Mouse (Mus musculus) neural tube, embryonic 15.5 days (tissue): ENCODE data around the gene Capn7. TPM values are rescaled to one million over a fixed set of nuclear protein-coding genes. Genes with fewer than 3 reads are reported as not detected.

Experiments
- ATAC-seq: fragments of 200-750 bp; cut with Nextera tagmentation; 2 replicates; pipeline ENCODE4 v1.8.0; 2017; ENCODE audit warnings: mild to moderate bottlenecking, moderate TSS enrichment, moderate library complexity; ENCODE audit not compliant: low FRiP score
- H3K27ac ChIP-seq: fragments of 300-500 bp; sonication (generic); replicated peaks from 2 replicates; pipeline ENCODE4 v1.5.1; 2015; ENCODE audit warnings: mild to moderate bottlenecking, inconsistent platforms
- H3K27me3 ChIP-seq: fragments of 300-500 bp; sonication (generic); replicated peaks from 2 replicates; pipeline ENCODE4 v1.6.1; 2015; ENCODE audit warnings: inconsistent platforms
- H3K36me3 ChIP-seq: fragments of 300-500 bp; sonication (generic); 2 replicates; pipeline ENCODE4 v1.6.1; 2015; ENCODE audit warnings: inconsistent platforms
- H3K4me1 ChIP-seq: fragments of 300-500 bp; sonication (generic); 2 replicates; pipeline ENCODE4 v1.6.1; 2015; ENCODE audit warnings: inconsistent platforms
- H3K4me2 ChIP-seq: fragments of 300-500 bp; sonication (generic); 2 replicates; pipeline ENCODE4 v1.6.1; 2015; ENCODE audit warnings: inconsistent platforms, mild to moderate bottlenecking, moderate library complexity
- H3K4me3 ChIP-seq: fragments of 300-500 bp; sonication (generic); replicated peaks from 2 replicates; pipeline ENCODE4 v1.5.1; 2015; ENCODE audit warnings: mild to moderate bottlenecking, inconsistent platforms
- H3K9ac ChIP-seq: fragments of 300-500 bp; sonication (generic); replicated peaks from 2 replicates; pipeline ENCODE4 v1.6.1; 2015; ENCODE audit warnings: mild to moderate bottlenecking, inconsistent platforms
- H3K9me3 ChIP-seq: fragments of 300-500 bp; sonication (generic); replicated peaks from 2 replicates; pipeline ENCODE4 v1.6.1; 2016; ENCODE audit warnings: inconsistent platforms
- WGBS: fragments of 180-500 bp; shearing (Covaris S2); methylation state at CpG from one replicate; pipeline ENCODE4 v1.1.7; 2015; ENCODE audit warnings: mixed read lengths; 5-methylcytosine and 5-hydroxymethylcytosine counted together
- polyA plus RNA-seq: library from polyadenylated mRNA; unstranded; fragments of >200 nt; fragmentation: Nextera tagmentation; extraction: Ambion mirVana; gene quantifications from 2 replicates; pipeline ENCODE4 v1.2.1, GENCODE M21; 2015

The Capn7 gene
- polyA plus RNA-seq, 1 experiment from 2014 or later, result 77.2 TPM

- Histone ChIP-seq H3K36me3 (peaks cover 10% of the 10 kb centered on the region), H3K4me1 (peaks cover 43% of the 10 kb centered on the region), H3K9me3 (no peaks in the 10 kb centered on the region), H3K9ac (no peak overlapping the region), H3K27ac (peak overlapping the region; percentile 60), H3K27me3 (no peaks in the 10 kb centered on the region), H3K4me2 (no peak overlapping the region), H3K4me3 (no peak overlapping the region)
- 66% methylated on average over 13 of the region's 13 CpGs for WGBS
- ATAC-seq, result no peak
Measured at GRCm38 (mm10) chr14:31388086-31388872, 51.8 kb downstream of the Capn7 start.

GRCm38 (mm10) chr14:31389421-31390147 is 53.1 kb downstream of the Capn7 start:
- WGBS, result 87% methylated on average over 8 of the region's 8 CpGs
- no peak for ATAC-seq

GRCm38 (mm10) chr14:31392300-31392699 is 55.9 kb downstream of the Capn7 start:
- H3K4me1 ChIP-seq, result peaks cover 15% of the 10 kb centered on the region
- ATAC-seq, result no peak
- H3K9me3 ChIP-seq, result no peaks in the 10 kb centered on the region
- H3K4me3 ChIP-seq, result no peak overlapping the region
- H3K27me3 ChIP-seq, result no peaks in the 10 kb centered on the region
- H3K9ac ChIP-seq, result no peak overlapping the region
- H3K36me3 ChIP-seq, result peaks cover 4% of the 10 kb centered on the region
- H3K27ac ChIP-seq, result no peak overlapping the region
- no peak overlapping the region for H3K4me2 ChIP-seq
- WGBS, result 83% methylated on average over 5 of the region's 5 CpGs

More at GRCm38 (mm10) chr14:31389421-31390147, 53.1 kb downstream of the Capn7 start:
- no peak overlapping the region for H3K4me3 ChIP-seq
- H3K27ac ChIP-seq, result peak overlapping the region; percentile 60; the same call in 1 of the 2 replicates
- H3K4me1 ChIP-seq, result peaks cover 39% of the 10 kb centered on the region
- no peaks in the 10 kb centered on the region for H3K9me3 ChIP-seq
- H3K27me3 ChIP-seq, result no peaks in the 10 kb centered on the region
- no peak overlapping the region for H3K9ac ChIP-seq
- peaks cover 10% of the 10 kb centered on the region for H3K36me3 ChIP-seq
- no peak overlapping the region for H3K4me2 ChIP-seq

DNA sequence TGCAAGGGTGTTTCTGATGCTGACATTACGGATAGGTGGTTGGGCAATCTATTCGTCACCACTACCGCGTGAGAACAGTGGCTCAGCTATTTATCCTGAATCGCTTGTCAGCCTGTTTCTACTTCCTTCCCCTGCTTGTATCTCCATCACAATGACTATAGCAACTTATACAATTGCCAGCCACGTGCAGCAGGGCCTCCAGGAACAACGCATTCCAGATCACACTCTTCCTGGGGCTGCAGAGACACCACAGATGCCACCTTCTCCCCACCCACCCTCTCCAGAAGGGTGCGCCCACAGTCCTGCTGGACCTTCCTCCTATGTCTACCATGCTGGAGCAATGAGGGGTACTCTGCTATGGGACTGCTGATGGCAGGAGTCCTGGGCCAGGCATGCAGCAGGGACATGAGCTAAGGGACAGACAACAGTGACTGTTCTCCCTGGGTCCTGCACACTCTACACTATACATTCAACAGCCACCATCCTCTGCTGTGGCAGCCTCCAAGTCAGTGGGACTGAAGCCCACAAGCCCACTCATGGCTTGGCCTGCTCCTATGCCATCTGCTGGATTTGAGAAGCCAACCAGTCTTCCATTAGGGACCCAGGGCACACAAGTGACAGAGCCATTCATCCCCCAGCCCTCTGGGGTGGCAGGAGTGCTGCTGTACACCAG is 56.6 kb downstream of the Capn7 start:
- H3K27me3 ChIP-seq, result no peaks in the 10 kb centered on the region
- WGBS, result 66% methylated on average over 8 of the region's 8 CpGs
- peaks cover 8% of the 10 kb centered on the region for H3K4me1 ChIP-seq
- no peak overlapping the region for H3K4me3 ChIP-seq
- H3K27ac ChIP-seq, result no peak overlapping the region
- H3K4me2 ChIP-seq, result no peak overlapping the region
- ATAC-seq, result no peak
- H3K9ac ChIP-seq, result no peak overlapping the region
- H3K9me3 ChIP-seq, result no peaks in the 10 kb centered on the region
- no peaks in the 10 kb centered on the region; the same call in 1 of the 2 replicates for H3K36me3 ChIP-seq

DNA sequence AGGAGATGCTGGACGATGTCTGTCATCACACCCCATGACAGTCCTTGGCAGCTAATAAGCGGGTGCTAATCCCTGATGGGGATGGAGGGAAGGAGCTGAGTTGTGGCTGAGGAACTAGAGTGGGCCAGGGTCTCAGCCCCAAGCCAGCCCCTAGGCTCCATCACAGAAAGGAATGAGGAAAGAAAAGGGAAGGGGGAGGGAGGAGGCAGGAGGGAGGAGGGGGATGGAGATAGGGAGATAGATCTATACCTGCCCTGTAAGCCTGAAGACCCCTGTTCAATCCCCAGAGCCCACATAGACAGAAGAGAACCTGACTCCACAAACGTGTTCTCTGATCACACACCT is 57.1 kb downstream of the Capn7 start:
- no peak overlapping the region for H3K4me2 ChIP-seq
- H3K4me3 ChIP-seq, result no peak overlapping the region
- WGBS, result 74% methylated on average over 3 of the region's 3 CpGs
- H3K27me3 ChIP-seq, result no peaks in the 10 kb centered on the region
- H3K9me3 ChIP-seq, result no peaks in the 10 kb centered on the region
- ATAC-seq, result no peak
- no peak overlapping the region for H3K27ac ChIP-seq
- H3K36me3 ChIP-seq, result no peaks in the 10 kb centered on the region; the same call in 1 of the 2 replicates
- H3K9ac ChIP-seq, result no peak overlapping the region
- H3K4me1 ChIP-seq, result peaks cover 6% of the 10 kb centered on the region

DNA sequence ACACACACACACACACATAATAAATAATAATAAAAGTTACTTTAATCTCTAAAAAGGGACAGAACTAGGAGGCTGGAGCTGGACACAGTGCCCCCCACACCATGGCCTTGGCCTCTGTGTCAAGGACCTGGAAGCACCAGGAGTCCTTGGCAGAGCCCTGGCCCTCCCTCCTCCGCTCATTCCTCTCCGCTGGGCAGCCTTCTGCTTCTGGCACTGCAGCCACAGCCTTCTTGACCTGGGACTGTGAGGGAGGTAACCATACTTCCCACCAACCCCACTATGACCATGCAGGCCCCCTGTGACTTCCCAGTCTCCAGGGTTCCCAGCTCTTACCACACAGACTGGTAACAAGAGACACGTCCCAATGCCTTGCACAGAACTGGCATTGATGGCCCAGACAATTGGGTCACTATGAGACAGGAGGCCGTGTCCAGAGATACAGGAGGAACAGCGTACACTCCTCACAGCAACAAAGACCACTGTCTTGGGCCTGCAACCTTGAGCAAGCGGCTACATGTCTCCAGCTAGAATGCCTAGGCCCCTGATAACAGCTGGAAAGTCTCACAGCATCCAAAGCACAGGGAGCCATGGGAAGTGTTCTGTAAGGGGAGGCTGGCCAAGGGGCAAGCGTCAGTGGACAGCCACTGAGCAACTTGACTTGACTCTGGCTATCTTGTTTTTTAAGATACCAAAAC is 57.6 kb downstream of the Capn7 start:
- Histone ChIP-seq H3K4me2 (no peak overlapping the region), H3K27ac (no peak overlapping the region), H3K27me3 (no peaks in the 10 kb centered on the region), H3K4me1 (peaks cover 11% of the 10 kb centered on the region), H3K9ac (no peak overlapping the region), H3K4me3 (no peak overlapping the region), H3K9me3 (no peaks in the 10 kb centered on the region), H3K36me3 (no peaks in the 10 kb centered on the region; the same call in 1 of the 2 replicates)
- WGBS, result 87% methylated on average over 7 of the region's 7 CpGs
- no peak for ATAC-seq

DNA sequence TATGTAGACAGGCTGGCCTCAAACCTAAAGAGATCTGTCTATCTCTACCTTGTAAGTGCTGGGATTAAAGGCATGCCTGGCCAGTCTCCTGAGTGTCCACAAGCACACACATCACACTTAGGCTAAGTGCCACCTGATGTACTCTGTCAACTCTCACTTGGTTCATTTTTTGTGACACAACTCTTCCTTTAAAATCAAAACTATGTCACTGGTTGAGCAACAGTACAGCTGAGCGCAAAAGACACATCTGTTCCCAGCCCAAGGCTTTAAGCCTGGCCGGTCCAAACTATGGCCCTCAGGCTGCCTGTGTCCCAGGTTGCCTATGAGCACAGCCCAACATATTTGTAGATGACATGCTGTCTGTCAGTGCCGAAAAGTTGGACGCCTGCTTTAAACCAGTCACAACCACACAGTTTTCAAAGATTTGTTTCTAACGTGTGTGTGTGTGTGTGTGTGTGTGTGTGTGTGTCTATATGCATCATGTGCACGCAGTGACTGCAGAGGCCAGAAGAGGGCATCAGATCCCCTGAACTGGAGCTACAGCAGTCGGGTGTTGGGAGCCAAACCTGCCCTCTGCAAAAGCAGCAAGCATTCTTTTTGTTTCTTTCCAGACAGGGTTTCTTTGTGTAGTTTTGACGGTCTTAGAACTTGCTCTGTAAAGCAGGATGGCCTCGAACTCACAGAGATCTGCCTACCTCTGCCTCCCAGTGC is 58.5 kb downstream of the Capn7 start:
- Histone ChIP-seq H3K4me1 (peaks cover 17% of the 10 kb centered on the region), H3K4me3 (no peak overlapping the region), H3K36me3 (no peaks in the 10 kb centered on the region; the same call in 1 of the 2 replicates), H3K4me2 (no peak overlapping the region), H3K9ac (no peak overlapping the region), H3K27me3 (no peaks in the 10 kb centered on the region), H3K27ac (no peak overlapping the region), H3K9me3 (no peaks in the 10 kb centered on the region)
- no peak for ATAC-seq
- 96% methylated on average over 9 of the region's 9 CpGs for WGBS

DNA sequence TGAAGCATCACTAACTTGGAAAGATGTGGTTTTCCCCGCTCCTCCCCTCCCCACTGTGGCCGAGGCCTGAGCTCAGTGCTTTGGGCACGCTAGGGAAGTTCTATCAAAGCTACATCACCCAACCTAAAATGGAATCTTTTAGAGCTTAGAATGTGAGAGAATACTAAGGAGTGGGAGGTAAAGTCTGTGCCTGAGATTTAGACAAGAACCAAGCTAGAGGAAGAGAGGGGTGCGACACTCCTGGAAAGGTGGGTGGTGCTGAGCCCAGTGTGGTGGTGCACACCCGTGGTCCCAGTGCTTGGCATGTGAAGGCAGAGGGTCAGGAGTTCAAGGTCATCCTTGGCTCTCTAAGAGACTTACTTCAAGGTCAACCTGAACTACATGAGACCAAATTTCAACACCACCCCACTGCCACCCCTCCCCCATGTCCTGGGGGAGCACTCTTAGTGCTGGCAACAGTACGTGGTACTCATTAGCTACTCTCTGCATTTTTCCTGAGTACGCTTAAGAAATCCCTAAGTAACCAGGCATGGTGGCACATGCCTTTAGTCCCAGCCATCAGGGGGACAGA is 59.3 kb downstream of the Capn7 start:
- WGBS, result 84% methylated on average over 7 of the region's 7 CpGs
- no peak overlapping the region for H3K27ac ChIP-seq
- no peaks in the 10 kb centered on the region; the same call in none of the 2 replicates for H3K36me3 ChIP-seq
- no peaks in the 10 kb centered on the region for H3K9me3 ChIP-seq
- peaks cover 17% of the 10 kb centered on the region for H3K4me1 ChIP-seq
- no peak for ATAC-seq
- no peak overlapping the region for H3K4me2 ChIP-seq
- no peak overlapping the region for H3K4me3 ChIP-seq
- H3K9ac ChIP-seq, result no peak overlapping the region
- H3K27me3 ChIP-seq, result no peaks in the 10 kb centered on the region

GRCm38 (mm10) chr14:31396428-31396827 is 60.0 kb downstream of the Capn7 start:
- Histone ChIP-seq H3K27ac (no peak overlapping the region), H3K4me1 (peaks cover 17% of the 10 kb centered on the region), H3K9me3 (no peaks in the 10 kb centered on the region), H3K4me2 (no peak overlapping the region), H3K4me3 (no peak overlapping the region), H3K27me3 (no peaks in the 10 kb centered on the region), H3K36me3 (no peaks in the 10 kb centered on the region; the same call in none of the 2 replicates), H3K9ac (no peak overlapping the region)
- 91% methylated on average over 2 of the region's 2 CpGs for WGBS
- ATAC-seq, result no peak

DNA sequence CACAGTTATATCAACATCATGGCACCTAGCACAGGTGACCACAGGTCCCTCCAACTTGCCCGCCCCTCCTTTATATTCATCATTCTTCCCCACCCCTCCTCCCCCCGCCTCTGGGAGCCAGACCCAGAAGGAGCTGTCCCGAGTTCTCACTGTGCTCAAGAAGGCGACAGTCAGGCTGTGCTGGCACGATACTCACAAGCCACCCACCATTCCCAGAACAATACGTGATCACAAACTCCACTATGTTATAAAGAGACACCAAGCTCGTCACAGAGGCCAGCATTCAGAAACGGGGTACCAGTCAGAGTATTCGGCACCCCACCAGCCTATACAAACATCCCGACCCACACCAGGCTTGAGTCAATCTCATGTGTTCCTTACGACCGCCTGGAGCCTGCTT is 60.9 kb downstream of the Capn7 start:
- Histone ChIP-seq H3K4me3 (no peak overlapping the region), H3K27ac (no peak overlapping the region)

More for the DNA sequence above, 60.9 kb downstream of the Capn7 start:
- H3K9ac ChIP-seq, result no peak overlapping the region
- H3K9me3 ChIP-seq, result no peaks in the 10 kb centered on the region
- H3K27me3 ChIP-seq, result no peaks in the 10 kb centered on the region
- no peak overlapping the region for H3K4me2 ChIP-seq
- H3K4me1 ChIP-seq, result peaks cover 21% of the 10 kb centered on the region
- 79% methylated on average over 12 of the region's 12 CpGs for WGBS
- no peaks in the 10 kb centered on the region; the same call in none of the 2 replicates for H3K36me3 ChIP-seq
- no peak for ATAC-seq
